Mouse (Mus musculus): ENCODE measurements at regions not wholly inside any gene's neighbourhood (a gene's known extent, or its start where the extent isn't known, plus 50 kb on each side); places are given as distances from the start of the nearest gene placed in this dataset.

GRCm38 (mm10) chr8:26420002-26420401 lies 300.7 kb downstream of the Gm45692 start:
- peak; percentile 74 for ATAC-seq (ENCODE audit: low FRiP score)
- H3K4me2 ChIP-seq (replicated peaks), result no peak overlapping the region

GRCm38 (mm10) chr8:26420536-26420935 lies 301.2 kb downstream of the Gm45692 start:
- no peak overlapping the region for H3K9ac ChIP-seq
- no peak for DNase-seq (ENCODE audit: low spot score)
- 46% methylated on average over 10 of the region's 10 CpGs for WGBS
- no peaks in the 10 kb centered on the region for H3K9me3 ChIP-seq (ENCODE audit: control insufficient read depth, low read length)
- H3K27me3 ChIP-seq (ENCODE audit: control insufficient read depth, insufficient read depth, low read length), result no peaks in the 10 kb centered on the region
- peak overlapping the region; percentile 55; the same call in 1 of the 2 replicates for H3K27ac ChIP-seq
- no peak overlapping the region for H3K4me2 ChIP-seq (replicated peaks)
- peak; percentile 40; the same call in 1 of the 2 replicates for ATAC-seq (ENCODE audit: low FRiP score)
- no peaks in the 10 kb centered on the region for H3K36me3 ChIP-seq (replicated peaks; ENCODE audit: control insufficient read depth, insufficient read depth)
- no peaks in the 10 kb centered on the region; the same call in 1 of the 2 replicates for H3K4me1 ChIP-seq (replicated peaks; ENCODE audit: control insufficient read depth, insufficient read depth, low read length)
- no peak overlapping the region for H3K4me3 ChIP-seq (replicated peaks; ENCODE audit: low read length)

More at GRCm38 (mm10) chr8:26420002-26420401, 300.7 kb downstream of the Gm45692 start:
- Histone ChIP-seq H3K27me3 (ENCODE audit: control insufficient read depth, insufficient read depth, low read length) (no peaks in the 10 kb centered on the region), H3K27ac (peak overlapping the region; percentile 55; the same call in 1 of the 2 replicates), H3K36me3 (replicated peaks; ENCODE audit: control insufficient read depth, insufficient read depth) (no peaks in the 10 kb centered on the region), H3K4me3 (replicated peaks; ENCODE audit: low read length) (no peak overlapping the region), H3K9me3 (ENCODE audit: control insufficient read depth, low read length) (no peaks in the 10 kb centered on the region), H3K4me1 (replicated peaks; ENCODE audit: control insufficient read depth, insufficient read depth, low read length) (no peaks in the 10 kb centered on the region; the same call in 1 of the 2 replicates), H3K9ac (no peak overlapping the region)
- WGBS, result 36% methylated on average over 6 of the region's 6 CpGs
- DNase-seq (ENCODE audit: low spot score), result no peak

GRCm38 (mm10) chr8:26427311-26427710 lies 308.0 kb downstream of the Gm45692 start:
- Histone ChIP-seq H3K9me3 (ENCODE audit: control insufficient read depth, low read length) (no peaks in the 10 kb centered on the region), H3K4me1 (replicated peaks; ENCODE audit: control insufficient read depth, insufficient read depth, low read length) (no peaks in the 10 kb centered on the region), H3K4me3 (replicated peaks; ENCODE audit: low read length) (no peak overlapping the region), H3K9ac (no peak overlapping the region), H3K27ac (no peak overlapping the region), H3K4me2 (replicated peaks) (no peak overlapping the region), H3K27me3 (ENCODE audit: control insufficient read depth, insufficient read depth, low read length) (no peaks in the 10 kb centered on the region), H3K36me3 (replicated peaks; ENCODE audit: control insufficient read depth, insufficient read depth) (no peaks in the 10 kb centered on the region)
- 93% methylated on average over 7 of the region's 7 CpGs for WGBS
- DNase-seq (ENCODE audit: low spot score) (no peak), ATAC-seq (ENCODE audit: low FRiP score) (no peak)

- ATAC-seq (ENCODE audit: low FRiP score), result no peak
- WGBS, result 85% methylated on average over 8 of the region's 8 CpGs
Measured at GRCm38 (mm10) chr8:26429751-26430327, 310.5 kb downstream of the Gm45692 start.

GRCm38 (mm10) chr8:26432161-26432919 lies 313.0 kb downstream of the Gm45692 start:
- ATAC-seq (ENCODE audit: low FRiP score), result no peak
- Histone ChIP-seq H3K27me3 (ENCODE audit: control insufficient read depth, insufficient read depth, low read length) (no peaks in the 10 kb centered on the region), H3K27ac (no peak overlapping the region), H3K4me1 (replicated peaks; ENCODE audit: control insufficient read depth, insufficient read depth, low read length) (no peaks in the 10 kb centered on the region), H3K4me3 (replicated peaks; ENCODE audit: low read length) (no peak overlapping the region), H3K9me3 (ENCODE audit: control insufficient read depth, low read length) (no peaks in the 10 kb centered on the region), H3K36me3 (replicated peaks; ENCODE audit: control insufficient read depth, insufficient read depth) (no peaks in the 10 kb centered on the region), H3K9ac (no peak overlapping the region), H3K4me2 (replicated peaks) (no peak overlapping the region)
- no peak for DNase-seq (ENCODE audit: low spot score)
- WGBS, result 70% methylated on average over 14 of the region's 14 CpGs

More at GRCm38 (mm10) chr8:26429751-26430327, 310.5 kb downstream of the Gm45692 start:
- Histone ChIP-seq H3K4me1 (replicated peaks; ENCODE audit: control insufficient read depth, insufficient read depth, low read length) (no peaks in the 10 kb centered on the region), H3K4me2 (replicated peaks) (no peak overlapping the region), H3K9me3 (ENCODE audit: control insufficient read depth, low read length) (no peaks in the 10 kb centered on the region), H3K36me3 (replicated peaks; ENCODE audit: control insufficient read depth, insufficient read depth) (no peaks in the 10 kb centered on the region), H3K9ac (no peak overlapping the region), H3K27me3 (ENCODE audit: control insufficient read depth, insufficient read depth, low read length) (no peaks in the 10 kb centered on the region), H3K4me3 (replicated peaks; ENCODE audit: low read length) (no peak overlapping the region), H3K27ac (no peak overlapping the region)
- no peak for DNase-seq (ENCODE audit: low spot score)

- Histone ChIP-seq H3K9ac (no peak overlapping the region), H3K27ac (no peak overlapping the region), H3K4me3 (replicated peaks; ENCODE audit: low read length) (no peak overlapping the region), H3K9me3 (ENCODE audit: control insufficient read depth, low read length) (no peaks in the 10 kb centered on the region), H3K27me3 (ENCODE audit: control insufficient read depth, insufficient read depth, low read length) (no peaks in the 10 kb centered on the region), H3K4me2 (replicated peaks) (no peak overlapping the region), H3K36me3 (replicated peaks; ENCODE audit: control insufficient read depth, insufficient read depth) (no peaks in the 10 kb centered on the region), H3K4me1 (replicated peaks; ENCODE audit: control insufficient read depth, insufficient read depth, low read length) (peaks cover 4% of the 10 kb centered on the region; the same call in 1 of the 2 replicates)
- ATAC-seq (ENCODE audit: low FRiP score) (no peak), DNase-seq (ENCODE audit: low spot score) (no peak)
- WGBS, result 87% methylated on average over 11 of the region's 11 CpGs
Measured at GRCm38 (mm10) chr8:26436236-26436635, 316.9 kb downstream of the Gm45692 start.

GRCm38 (mm10) chr8:26437571-26437970 lies 318.2 kb downstream of the Gm45692 start:
- DNase-seq (ENCODE audit: low spot score) (no peak), ATAC-seq (ENCODE audit: low FRiP score) (no peak)
- Histone ChIP-seq H3K9ac (no peak overlapping the region), H3K36me3 (replicated peaks; ENCODE audit: control insufficient read depth, insufficient read depth) (no peaks in the 10 kb centered on the region), H3K27ac (peak overlapping the region; percentile 16), H3K27me3 (ENCODE audit: control insufficient read depth, insufficient read depth, low read length) (no peaks in the 10 kb centered on the region), H3K9me3 (ENCODE audit: control insufficient read depth, low read length) (no peaks in the 10 kb centered on the region), H3K4me1 (replicated peaks; ENCODE audit: control insufficient read depth, insufficient read depth, low read length) (peaks cover 10% of the 10 kb centered on the region), H3K4me2 (replicated peaks) (no peak overlapping the region), H3K4me3 (replicated peaks; ENCODE audit: low read length) (no peak overlapping the region)
- WGBS, result 63% methylated on average over 3 of the region's 3 CpGs

GRCm38 (mm10) chr8:26438246-26438862 lies 319.0 kb downstream of the Gm45692 start:
- no peak for DNase-seq (ENCODE audit: low spot score)
- peak overlapping the region; percentile 16; the same call in 1 of the 2 replicates for H3K27ac ChIP-seq

GRCm38 (mm10) chr8:26438877-26439276 lies 319.5 kb downstream of the Gm45692 start:
- Histone ChIP-seq H3K27ac (peak overlapping the region; percentile 47; the same call in 1 of the 2 replicates), H3K27me3 (ENCODE audit: control insufficient read depth, insufficient read depth, low read length) (no peaks in the 10 kb centered on the region), H3K36me3 (replicated peaks; ENCODE audit: control insufficient read depth, insufficient read depth) (no peaks in the 10 kb centered on the region), H3K4me1 (replicated peaks; ENCODE audit: control insufficient read depth, insufficient read depth, low read length) (peaks cover 10% of the 10 kb centered on the region), H3K9ac (peak overlapping the region; percentile 25; the same call in 1 of the 2 replicates), H3K4me2 (replicated peaks) (peak overlapping the region; percentile 39), H3K9me3 (ENCODE audit: control insufficient read depth, low read length) (no peaks in the 10 kb centered on the region), H3K4me3 (replicated peaks; ENCODE audit: low read length) (peak overlapping the region; percentile 4; the same call in 1 of the 2 replicates)
- no peak for ATAC-seq (ENCODE audit: low FRiP score)
- no peak for DNase-seq (ENCODE audit: low spot score)
- WGBS, result 13% methylated on average over 16 of the region's 16 CpGs

More at GRCm38 (mm10) chr8:26438246-26438862, 319.0 kb downstream of the Gm45692 start:
- Histone ChIP-seq H3K9me3 (ENCODE audit: control insufficient read depth, low read length) (no peaks in the 10 kb centered on the region), H3K36me3 (replicated peaks; ENCODE audit: control insufficient read depth, insufficient read depth) (no peaks in the 10 kb centered on the region), H3K4me2 (replicated peaks) (peak overlapping the region; percentile 39), H3K4me3 (replicated peaks; ENCODE audit: low read length) (peak overlapping the region; percentile 4; the same call in 1 of the 2 replicates), H3K27me3 (ENCODE audit: control insufficient read depth, insufficient read depth, low read length) (no peaks in the 10 kb centered on the region), H3K4me1 (replicated peaks; ENCODE audit: control insufficient read depth, insufficient read depth, low read length) (peaks cover 10% of the 10 kb centered on the region), H3K9ac (peak overlapping the region; percentile 25; the same call in 1 of the 2 replicates)
- WGBS, result 46% methylated on average over 15 of the region's 15 CpGs
- ATAC-seq (ENCODE audit: low FRiP score), result peak; percentile 36; the same call in 1 of the 2 replicates
